In the genomic region with DNA sequence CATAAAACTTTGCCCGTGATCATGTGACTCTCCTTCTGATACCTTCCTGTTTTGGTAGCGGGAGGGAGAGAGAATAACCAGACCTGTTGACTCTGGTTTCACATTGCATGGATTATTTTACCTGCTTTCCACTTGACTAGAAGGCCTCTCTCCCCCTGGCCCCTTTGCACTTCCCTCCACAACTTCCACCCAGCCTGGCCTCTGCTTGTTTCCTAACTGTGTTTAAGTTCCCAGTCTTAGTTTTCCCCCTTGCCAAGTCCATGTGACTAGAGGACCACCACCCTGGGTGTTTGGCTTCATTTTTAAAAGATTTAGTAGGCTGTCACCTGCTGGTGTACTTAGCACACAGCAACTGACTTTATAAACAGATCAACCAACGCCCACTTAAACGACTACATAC, we compare ENCODE assay signal across 8 mouse cellular contexts. TPM values are rescaled to one million over a fixed set of nuclear protein-coding genes. Genes with fewer than 3 reads are reported as not detected.
DNase-seq lines count a peak whose midpoint lies in the region; ATAC-seq and TF ChIP-seq lines count a peak whose summit lies in the region.

No protein-coding gene starts in this region.

- no peaks in the 10 kb centered on the region for H3K36me3 ChIP-seq in heart, embryonic 16.5 days (ENCODE audit: control insufficient read depth, insufficient read depth)
- peaks cover 4% of the 10 kb centered on the region; the same call in 1 of the 2 replicates for H3K36me3 ChIP-seq in macrophage (ENCODE audit: inconsistent target)
- H3K36me3 ChIP-seq in stomach, embryonic 15.5 days: no peaks in the 10 kb centered on the region

- H3K79me2 ChIP-seq in macrophage (ENCODE audit: inconsistent target): peaks cover 67% of the 10 kb centered on the region

- H3K9ac ChIP-seq in heart, embryonic 16.5 days (ENCODE audit: low read length): 0 out of 2 replicates have a peak overlapping the region, but pooled peaks have one; percentile 20
- H3K9ac ChIP-seq in stomach, embryonic 15.5 days: no peak overlapping the region

- H3K4me1 ChIP-seq in heart, embryonic 16.5 days (ENCODE audit: control insufficient read depth, insufficient read depth, low read length): peaks cover 12% of the 10 kb centered on the region
- no peaks in the 10 kb centered on the region for H3K4me1 ChIP-seq in stomach, embryonic 15.5 days

- no peaks in the 10 kb centered on the region for H3K9me3 ChIP-seq in heart, embryonic 16.5 days (replicated peaks; ENCODE audit: control insufficient read depth, low read length)
- H3K9me3 ChIP-seq in stomach, embryonic 15.5 days: no peaks in the 10 kb centered on the region

- peak overlapping the region; percentile 95 for H3K4me2 ChIP-seq in heart, embryonic 16.5 days (ENCODE audit: low read depth, low read length)
- peak overlapping the region; percentile 91 for H3K4me2 ChIP-seq in stomach, embryonic 15.5 days

- ATAC-seq in heart, embryonic 16.5 days (replicated peaks; ENCODE audit: extremely low read depth, insufficient read depth, low FRiP score): 0 out of 2 replicates have a peak, but pooled peaks have one; percentile 32
- 0 out of 2 replicates have a peak, but pooled peaks have one; percentile 1 for ATAC-seq in stomach, embryonic 15.5 days (ENCODE audit: insufficient read depth, low FRiP score, low read depth)

- DNase-seq in left cerebral cortex, adult 2 months (ENCODE audit: extremely low spot score in 1 of 2, low spot score in 2 of 2): no peak
- no peak for DNase-seq in left cerebral cortex, adult 18-20 months (ENCODE audit: low spot score in 2 of 2)
- peak; percentile 24 for DNase-seq in embryo, embryonic 9.5 days (ENCODE audit: extremely low spot score)
- peak; percentile 37 to 38 for DNase-seq in kidney, postnatal 25 days
- no peak for DNase-seq in gastrocnemius, postnatal 36 days

- intact Hi-C loops in left cerebral cortex, adult 2 months (cut with DNase I): loop anchor here (1.0 kb wide), 1 partner anchor 53 kb away; no protein-coding TSS in a partner anchor
- intact Hi-C loops in gastrocnemius, postnatal 36 days (cut with DNase I): no loop called here

- H3K27ac ChIP-seq in left cerebral cortex, adult 2 months: no peak overlapping the region
- H3K27ac ChIP-seq in heart, embryonic 16.5 days (ENCODE audit: low read length): no peak overlapping the region; the same call in 1 of the 2 replicates
- H3K27ac ChIP-seq in macrophage: peak overlapping the region; percentile 79; the same call in 1 of the 2 replicates
- H3K27ac ChIP-seq in stomach, embryonic 15.5 days: no peak overlapping the region

- 35% methylated on average over 4 of the region's 4 CpGs for WGBS in heart, embryonic 16.5 days
- 8% methylated on average over 4 of the region's 4 CpGs for WGBS in macrophage (ENCODE audit: missing documents)
- 38% methylated on average over 4 of the region's 4 CpGs for WGBS in stomach, embryonic 15.5 days

- H3K4me3 ChIP-seq in left cerebral cortex, adult 2 months: peak overlapping the region; percentile 73
- H3K4me3 ChIP-seq in heart, embryonic 16.5 days (ENCODE audit: low read length): peak overlapping the region; percentile 80
- peak overlapping the region; percentile 81 for H3K4me3 ChIP-seq in macrophage (ENCODE audit: inconsistent target)
- H3K4me3 ChIP-seq in stomach, embryonic 15.5 days (replicated peaks): no peak overlapping the region; the same call in 1 of the 2 replicates

- H3K27me3 ChIP-seq in heart, embryonic 16.5 days (ENCODE audit: control insufficient read depth, insufficient read depth, low read length): no peaks in the 10 kb centered on the region
- no peaks in the 10 kb centered on the region for H3K27me3 ChIP-seq in stomach, embryonic 15.5 days (replicated peaks)

- TF ChIP-seq CTCF in left cerebral cortex, adult 2 months (IDR thresholded peaks at IDR 0.05): peak; percentile 60

RNA-seq across cellular contexts. Expression of a gene that starts 1.9 kb away (rescaled TPM):
- 10 to 100 TPM; 22.0 to 26.4 TPM for total RNA-seq in left cerebral cortex, adult 2 months (2021)
- total RNA-seq in left cerebral cortex, adult 18-20 months (2021): 10 to 100 TPM; 24.9 to 25.2 TPM
- 40.5 and 41.2 TPM in 2 replicates for polyA plus RNA-seq in heart, embryonic 16.5 days (2015; fragmentation: Nextera tagmentation; extraction: Ambion mirVana)
- total RNA-seq in macrophage (2018; cell fraction: chromatin; rRNA removed): 10 to 100 TPM in 12 of 26 experiments, 1 to 10 TPM in 14; 2.9 to 20.5 (median 9.4) TPM
- total RNA-seq in macrophage (2018; cell fraction: cytosol; rRNA removed): 100 to 1,000 TPM; 158 to 236 (median 192) TPM
- total RNA-seq in macrophage (2018; cell fraction: nucleus; rRNA removed): 100 to 1,000 TPM in 16 of 26 experiments, 10 to 100 TPM in 10; 19.1 to 164 (median 109) TPM
- 278 to 290 TPM (median 281 TPM) in 3 replicates for polyA plus RNA-seq in macrophage (2018)
- 37.0 and 42.2 TPM in 2 replicates for polyA plus RNA-seq in stomach, embryonic 15.5 days (2015; fragmentation: Nextera tagmentation; extraction: Ambion mirVana)
- 10 to 100 TPM; 47.5 to 55.1 TPM for total RNA-seq in gastrocnemius, postnatal 36 days (2021)

RNA-seq across cellular contexts. Expression of a gene that starts 11.4 kb away (rescaled TPM):
- total RNA-seq in left cerebral cortex, adult 2 months (2021): 10 to 100 TPM; 48.7 to 65.4 TPM
- total RNA-seq in left cerebral cortex, adult 18-20 months (2021): 10 to 100 TPM; 45.3 to 56.9 TPM
- polyA plus RNA-seq in heart, embryonic 16.5 days (2015; fragmentation: Nextera tagmentation; extraction: Ambion mirVana): 11.5 and 12.9 TPM in 2 replicates
- 1 to 10 TPM in 1 of 26 experiments, not detected in 25; 2.1 TPM for total RNA-seq in macrophage (2018; cell fraction: chromatin; rRNA removed)
- total RNA-seq in macrophage (2018; cell fraction: cytosol; rRNA removed): under 1 TPM in 12 of 26 experiments, not detected in 14; 0.17 to 0.37 (median 0.25) TPM
- 1 to 10 TPM in 2 of 26 experiments, not detected in 24; 2.7 TPM for total RNA-seq in macrophage (2018; cell fraction: nucleus; rRNA removed)
- polyA plus RNA-seq in macrophage (2018): 0.55 to 13.8 TPM in 2 of 3 replicates, not detected in the other
- 60.9 and 66.4 TPM in 2 replicates for polyA plus RNA-seq in stomach, embryonic 15.5 days (2015; fragmentation: Nextera tagmentation; extraction: Ambion mirVana)
- not detected for total RNA-seq in gastrocnemius, postnatal 36 days (2021)

Comparison
In these comparisons a context has a peak if more than half of its experiments do, and no peak if none do; other contexts are left out.
1. DNase-seq: peak in embryo, embryonic 9.5 days (single experiment) and kidney, postnatal 25 days (2 of 2); none in left cerebral cortex, adult 2 months (0 of 2), left cerebral cortex, adult 18-20 months (0 of 2) and gastrocnemius, postnatal 36 days (0 of 2).
2. RNA of a gene that starts 11.4 kb away (total RNA-seq): 48.7 to 65.4 TPM in left cerebral cortex, adult 2 months and 45.3 to 56.9 TPM in left cerebral cortex, adult 18-20 months; not detected in gastrocnemius, postnatal 36 days; every median in the first group is over 10 times any median in the second.